Mouse (Mus musculus): ENCODE measurements around the gene Fastk. TPM values are rescaled to one million over a fixed set of nuclear protein-coding genes. Genes with fewer than 3 reads are reported as not detected.
A peak's percentile ranks its signal among the peaks of the same experiment; 100 is the strongest.
"Not testable (repeated sequence)": the region's sequence is repeated elsewhere in the genome, so short reads cannot be mapped to it uniquely, and the experiment has no call there.

The Fastk gene
- polyA plus RNA-seq, 1 experiment from 2014 or later, result 66.8 TPM

GRCm38 (mm10) chr5:24400362-24400761 is 44.7 kb downstream of the Fastk start:
- no peak overlapping the region for H3K9ac ChIP-seq (ENCODE audit: low read depth, low read length)
- no peak for TF ChIP-seq CTCF (IDR thresholded peaks at IDR 0.05; ENCODE audit: low read depth)
- no peaks in the 10 kb centered on the region for H3K9me3 ChIP-seq (ENCODE audit: control insufficient read depth)
- WGBS, result 94% methylated on average over 11 of the region's 11 CpGs
- no peak overlapping the region for H3K4me2 ChIP-seq (replicated peaks; ENCODE audit: low read depth)
- H3K4me3 ChIP-seq (ENCODE audit: low read depth, low read length), result no peak overlapping the region
- H3K4me1 ChIP-seq (replicated peaks; ENCODE audit: control insufficient read depth, insufficient read depth, low read length), result no peaks in the 10 kb centered on the region
- H3K27me3 ChIP-seq (replicated peaks; ENCODE audit: control insufficient read depth, insufficient read depth, low read length), result no peaks in the 10 kb centered on the region
- no peak for ATAC-seq
- peaks cover 49% of the 10 kb centered on the region for H3K36me3 ChIP-seq (ENCODE audit: control insufficient read depth, insufficient read depth)
- no peak overlapping the region for H3K27ac ChIP-seq (ENCODE audit: low read depth, low read length)

- no peak overlapping the region for H3K4me2 ChIP-seq (replicated peaks; ENCODE audit: low read depth)
- no peak for ATAC-seq
- H3K27ac ChIP-seq (ENCODE audit: low read depth, low read length), result no peak overlapping the region
- H3K27me3 ChIP-seq (replicated peaks; ENCODE audit: control insufficient read depth, insufficient read depth, low read length), result no peaks in the 10 kb centered on the region
- no peaks in the 10 kb centered on the region for H3K4me1 ChIP-seq (replicated peaks; ENCODE audit: control insufficient read depth, insufficient read depth, low read length)
- H3K9me3 ChIP-seq (ENCODE audit: control insufficient read depth), result no peaks in the 10 kb centered on the region
- no peak for TF ChIP-seq CTCF (IDR thresholded peaks at IDR 0.05; ENCODE audit: low read depth)
- H3K36me3 ChIP-seq (ENCODE audit: control insufficient read depth, insufficient read depth), result peaks cover 44% of the 10 kb centered on the region
- WGBS, result 91% methylated on average over 10 of the region's 10 CpGs
- no peak overlapping the region for H3K4me3 ChIP-seq (ENCODE audit: low read depth, low read length)
- H3K9ac ChIP-seq (ENCODE audit: low read depth, low read length), result no peak overlapping the region
Measured at GRCm38 (mm10) chr5:24399686-24400085, 45.4 kb downstream of the Fastk start.

- not testable (repeated sequence) for H3K27ac ChIP-seq (ENCODE audit: low read depth, low read length); H3K4me2 ChIP-seq (replicated peaks; ENCODE audit: low read depth); H3K9me3 ChIP-seq (ENCODE audit: control insufficient read depth); ATAC-seq; H3K9ac ChIP-seq (ENCODE audit: low read depth, low read length); H3K27me3 ChIP-seq (replicated peaks; ENCODE audit: control insufficient read depth, insufficient read depth, low read length); H3K4me1 ChIP-seq (replicated peaks; ENCODE audit: control insufficient read depth, insufficient read depth, low read length); H3K4me3 ChIP-seq (ENCODE audit: low read depth, low read length)
- peak; percentile 41 for TF ChIP-seq CTCF (IDR thresholded peaks at IDR 0.05; ENCODE audit: low read depth)
- 81% methylated on average over 6 of the region's 6 CpGs for WGBS
- H3K36me3 ChIP-seq (ENCODE audit: control insufficient read depth, insufficient read depth), result peaks cover 15% of the 10 kb centered on the region; the same call in 1 of the 2 replicates
Measured at GRCm38 (mm10) chr5:24396254-24396653, 48.8 kb downstream of the Fastk start.

GRCm38 (mm10) chr5:24394165-24394894 is 50.8 kb downstream of the Fastk start:
- peak; percentile 93 for ATAC-seq
- TF ChIP-seq CTCF (IDR thresholded peaks at IDR 0.05; ENCODE audit: low read depth), result peak; percentile 89

DNA sequence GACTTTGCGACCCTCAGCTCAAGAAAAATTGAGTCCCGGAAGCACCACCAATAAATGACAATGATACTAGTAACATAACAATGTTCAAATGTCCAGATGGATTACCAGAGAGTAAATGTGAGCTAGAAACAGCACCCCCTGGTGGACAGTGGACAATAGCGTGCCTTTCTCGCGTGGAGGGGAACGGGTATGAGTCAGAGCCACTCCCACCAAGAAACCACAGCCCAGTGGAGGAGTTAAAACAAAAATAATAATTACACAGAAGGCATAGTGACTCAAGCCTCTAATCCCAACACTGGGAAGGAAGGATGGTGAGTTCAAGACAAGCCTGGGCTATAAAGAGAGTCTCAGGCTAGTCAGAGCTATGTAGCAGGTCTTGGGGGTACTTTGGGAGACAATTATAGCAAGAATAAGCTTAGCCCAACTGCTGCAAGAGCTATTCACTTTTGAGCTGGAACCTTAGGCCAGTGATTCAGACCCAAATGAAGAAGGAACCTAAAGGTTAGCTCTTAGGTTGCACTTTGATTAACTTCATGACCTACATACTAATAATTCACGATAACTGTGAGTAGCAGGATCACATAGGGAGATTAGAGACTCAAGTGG is 51.6 kb downstream of the Fastk start, which contains the start of gene Abcb8:
Gene Abcb8, plus strand, starts transcription at position 272 of the 606 bp plus-strand sequence.
- Histone ChIP-seq H3K27me3 (replicated peaks; ENCODE audit: control insufficient read depth, insufficient read depth, low read length) (0 out of 2 replicates have a peak, but pooled peaks cover under 1% of the 10 kb centered on the region), H3K4me2 (replicated peaks; ENCODE audit: low read depth) (peak within 1 kb of the TSS; percentile 64), H3K4me1 (replicated peaks; ENCODE audit: control insufficient read depth, insufficient read depth, low read length) (0 out of 2 replicates have a peak, but pooled peaks cover 2% of the 10 kb centered on the region), H3K9me3 (ENCODE audit: control insufficient read depth) (no peaks in the 10 kb centered on the region), H3K4me3 (ENCODE audit: low read depth, low read length) (peak within 1 kb of the TSS; percentile 63), H3K9ac (ENCODE audit: low read depth, low read length) (peak within 1 kb of the TSS; percentile 46), H3K27ac (ENCODE audit: low read depth, low read length) (peak within 1 kb of the TSS; percentile 75), H3K36me3 (ENCODE audit: control insufficient read depth, insufficient read depth) (no peaks in the 10 kb centered on the region)
- WGBS, result 17% methylated on average over 7 of the region's 7 CpGs
- no peak for ATAC-seq
- TF ChIP-seq CTCF (IDR thresholded peaks at IDR 0.05; ENCODE audit: low read depth), result peak; percentile 92

More at GRCm38 (mm10) chr5:24394165-24394894, 50.8 kb downstream of the Fastk start:
- Histone ChIP-seq H3K4me3 (ENCODE audit: low read depth, low read length) (peak overlapping the region; percentile 63), H3K4me2 (replicated peaks; ENCODE audit: low read depth) (peak overlapping the region; percentile 64), H3K4me1 (replicated peaks; ENCODE audit: control insufficient read depth, insufficient read depth, low read length) (0 out of 2 replicates have a peak, but pooled peaks cover 2% of the 10 kb centered on the region), H3K27me3 (replicated peaks; ENCODE audit: control insufficient read depth, insufficient read depth, low read length) (no peaks in the 10 kb centered on the region), H3K36me3 (ENCODE audit: control insufficient read depth, insufficient read depth) (no peaks in the 10 kb centered on the region), H3K9ac (ENCODE audit: low read depth, low read length) (peak overlapping the region; percentile 46), H3K27ac (ENCODE audit: low read depth, low read length) (peak overlapping the region; percentile 75), H3K9me3 (ENCODE audit: control insufficient read depth) (no peaks in the 10 kb centered on the region)
- under 1% methylated on average over 36 of the region's 36 CpGs for WGBS

- H3K27ac ChIP-seq (ENCODE audit: low read depth, low read length), result peak overlapping the region; percentile 23
- H3K4me1 ChIP-seq (replicated peaks; ENCODE audit: control insufficient read depth, insufficient read depth, low read length), result peaks cover 8% of the 10 kb centered on the region
- peak; percentile 29 for ATAC-seq
- H3K9ac ChIP-seq (ENCODE audit: low read depth, low read length), result no peak overlapping the region
- H3K9me3 ChIP-seq (ENCODE audit: control insufficient read depth), result no peaks in the 10 kb centered on the region
- H3K4me3 ChIP-seq (ENCODE audit: low read depth, low read length), result no peak overlapping the region
- H3K27me3 ChIP-seq (replicated peaks; ENCODE audit: control insufficient read depth, insufficient read depth, low read length), result 0 out of 2 replicates have a peak, but pooled peaks cover 3% of the 10 kb centered on the region
- 43% methylated on average over 7 of the region's 7 CpGs for WGBS
- H3K4me2 ChIP-seq (replicated peaks; ENCODE audit: low read depth), result no peak overlapping the region
- no peaks in the 10 kb centered on the region for H3K36me3 ChIP-seq (ENCODE audit: control insufficient read depth, insufficient read depth)
- no peak for TF ChIP-seq CTCF (IDR thresholded peaks at IDR 0.05; ENCODE audit: low read depth)
Measured at GRCm38 (mm10) chr5:24392724-24393123, 52.4 kb downstream of the Fastk start.
